Mouse (Mus musculus) forelimb bud, embryonic 11.5 days (tissue): Measurements from ENCODE around the gene Gm48551.
A peak's percentile ranks its signal among the peaks of the same experiment; 100 is the strongest.

Experiments
- DNase-seq: peaks from one replicate; pipeline ENCODE4 v3.0.0-alpha.2; 2012; ENCODE audit warnings: low read depth, low spot score

The Gm48551 gene

GRCm38 (mm10) chr10:81356991-81357844 is 27.0 kb upstream of the Gm48551 start, which contains the start of gene Mfsd12:
Gene Mfsd12 (plus strand): TSS chr10:81357491.
- DNase-seq: peak; percentile 83

GRCm38 (mm10) chr10:81358209-81358608 is 26.1 kb upstream of the Gm48551 start:
- no peak for DNase-seq

- DNase-seq: no peak
Observed at GRCm38 (mm10) chr10:81358841-81359240, 25.4 kb upstream of the Gm48551 start.

GRCm38 (mm10) chr10:81360721-81361120 is 23.5 kb upstream of the Gm48551 start:
- DNase-seq: no peak

- no peak for DNase-seq
Observed at GRCm38 (mm10) chr10:81362336-81362949, 21.8 kb upstream of the Gm48551 start.

GRCm38 (mm10) chr10:81363436-81364346 is 20.6 kb upstream of the Gm48551 start:
- DNase-seq: no peak

DNA sequence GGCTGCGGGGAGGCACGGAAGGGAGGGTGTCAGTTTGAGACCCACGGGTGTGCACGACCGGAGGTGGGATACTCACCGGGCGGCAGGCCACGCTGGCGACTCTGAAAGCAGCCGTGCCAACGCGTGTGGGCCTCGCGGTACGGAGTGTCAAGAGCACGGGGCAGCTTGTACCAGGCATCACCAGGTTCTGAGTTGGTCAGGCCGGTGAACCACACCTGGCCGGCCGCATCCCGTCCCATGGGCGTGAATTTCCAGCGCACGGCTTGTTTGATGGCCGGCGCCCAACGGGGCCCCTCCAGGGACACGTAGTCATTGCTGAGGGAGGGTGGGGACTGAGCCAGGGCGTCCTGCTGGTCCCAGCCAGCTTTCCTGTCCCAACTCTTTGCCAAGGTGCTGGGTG is 19.6 kb upstream of the Gm48551 start:
- no peak for DNase-seq

DNA sequence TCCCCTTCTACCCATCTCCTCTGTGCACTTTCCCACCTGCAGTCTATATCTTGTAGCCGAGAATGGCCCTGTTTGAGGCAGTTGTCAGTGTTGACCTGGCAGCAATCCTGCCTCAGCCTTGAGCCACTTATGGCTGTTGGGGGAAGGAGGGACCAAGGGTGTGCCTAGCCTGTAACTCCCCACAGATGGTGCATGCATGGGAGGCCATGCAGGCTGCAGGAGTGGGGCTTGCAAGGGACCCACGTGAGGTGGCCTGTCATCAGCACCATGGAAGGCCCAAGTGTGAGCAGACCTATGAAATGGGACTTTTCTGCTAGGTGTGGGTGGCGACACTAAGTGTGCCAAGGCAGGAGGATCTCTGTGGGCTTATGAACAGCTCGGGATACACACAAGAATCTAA is 19.2 kb upstream of the Gm48551 start:
- no peak for DNase-seq

DNA sequence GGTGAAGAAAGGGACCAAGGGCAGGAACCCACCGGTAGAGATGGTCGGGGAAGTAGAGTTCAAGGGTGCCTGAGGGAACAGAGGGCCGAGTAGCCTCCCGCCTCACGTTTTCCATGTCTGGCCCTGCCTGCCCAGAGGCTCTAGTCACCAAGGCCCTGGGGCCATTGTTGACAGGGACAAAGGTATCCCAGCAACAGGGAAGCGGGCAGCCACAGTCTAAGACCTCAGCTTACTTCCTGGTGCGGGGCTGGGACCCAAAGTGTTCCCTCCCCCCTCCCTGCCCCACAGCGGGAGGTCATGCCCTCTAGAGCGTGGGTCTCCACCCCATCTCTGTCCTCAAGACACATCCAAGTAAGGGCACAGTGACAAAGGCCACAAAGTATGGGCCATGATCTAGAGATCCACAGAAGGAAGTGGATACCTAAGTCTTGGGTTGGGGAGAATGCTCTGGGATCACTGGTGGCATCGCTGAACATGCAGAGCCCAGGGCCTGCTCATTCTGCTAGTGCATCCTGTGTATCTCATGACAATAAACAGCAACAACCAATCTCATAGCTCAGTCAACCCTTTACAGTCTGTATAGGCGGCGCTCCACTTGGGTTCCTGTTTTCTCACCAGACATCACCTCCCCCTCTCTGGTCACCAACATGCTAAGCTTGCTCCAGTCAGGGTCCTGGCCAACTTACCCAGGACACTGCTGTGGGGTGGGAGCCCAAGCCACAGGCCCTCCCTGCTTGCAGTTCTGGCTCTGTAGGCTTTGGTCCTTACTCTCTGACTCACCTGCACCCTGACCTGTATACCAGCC is 18.4 kb upstream of the Gm48551 start, which contains the start of gene 4930404N11Rik:
Gene 4930404N11Rik, minus strand, starts transcription at position 145 of the 805 bp plus-strand sequence.
- no peak for DNase-seq

GRCm38 (mm10) chr10:81366477-81367206 is 17.6 kb upstream of the Gm48551 start:
- DNase-seq: no peak

DNA sequence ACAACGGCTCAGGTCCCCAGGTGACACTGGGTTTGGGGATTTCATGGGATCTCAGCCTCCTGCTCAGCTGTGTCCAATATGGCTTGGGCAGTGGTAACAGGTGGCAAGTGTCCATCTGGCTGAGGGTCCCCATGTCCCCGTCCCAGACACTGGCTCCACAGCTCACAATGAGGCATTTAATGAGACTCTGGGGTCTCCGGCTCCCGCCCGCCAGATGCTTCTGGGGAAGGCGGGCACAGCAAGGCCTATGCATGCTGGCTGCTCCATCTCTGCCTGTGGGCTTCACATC is 17.1 kb upstream of the Gm48551 start:
- DNase-seq: no peak

DNA sequence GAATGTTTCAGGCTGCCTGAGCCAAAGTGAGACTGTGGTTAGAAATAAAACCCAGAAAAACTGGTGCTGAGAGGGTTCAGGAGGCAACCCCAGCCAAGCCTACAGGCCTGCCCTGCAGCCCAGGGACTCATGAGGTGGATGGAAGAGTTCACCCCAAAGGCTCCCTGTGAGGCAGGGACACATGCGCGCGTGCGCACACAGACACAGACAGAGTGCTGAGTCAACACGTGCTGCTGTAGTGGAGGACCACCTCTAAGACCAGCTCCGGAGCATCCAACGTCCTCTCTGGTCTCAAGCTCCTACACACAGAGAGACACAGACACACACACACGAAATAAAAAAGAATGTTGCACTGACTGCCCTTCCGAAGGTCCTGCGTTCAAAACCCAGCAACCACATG is 8.9 kb upstream of the Gm48551 start:
- DNase-seq: no peak

GRCm38 (mm10) chr10:81376561-81377361 is 7.5 kb upstream of the Gm48551 start:
- no peak for DNase-seq

DNA sequence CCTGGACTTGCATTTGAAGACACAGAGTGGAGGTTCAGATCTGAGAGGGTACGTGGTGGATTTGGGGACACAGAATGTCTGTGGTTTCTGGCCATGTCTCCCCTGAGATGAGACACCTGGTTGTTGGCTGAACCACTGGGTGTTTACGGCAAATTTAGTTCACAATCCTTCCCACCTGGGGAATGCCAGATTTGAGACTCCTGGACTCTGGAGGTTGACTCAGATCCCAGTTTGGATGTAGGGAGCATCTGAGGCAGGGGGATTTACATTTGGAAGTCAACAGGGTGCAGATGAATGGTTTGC is 7.0 kb upstream of the Gm48551 start:
- DNase-seq: no peak

DNA sequence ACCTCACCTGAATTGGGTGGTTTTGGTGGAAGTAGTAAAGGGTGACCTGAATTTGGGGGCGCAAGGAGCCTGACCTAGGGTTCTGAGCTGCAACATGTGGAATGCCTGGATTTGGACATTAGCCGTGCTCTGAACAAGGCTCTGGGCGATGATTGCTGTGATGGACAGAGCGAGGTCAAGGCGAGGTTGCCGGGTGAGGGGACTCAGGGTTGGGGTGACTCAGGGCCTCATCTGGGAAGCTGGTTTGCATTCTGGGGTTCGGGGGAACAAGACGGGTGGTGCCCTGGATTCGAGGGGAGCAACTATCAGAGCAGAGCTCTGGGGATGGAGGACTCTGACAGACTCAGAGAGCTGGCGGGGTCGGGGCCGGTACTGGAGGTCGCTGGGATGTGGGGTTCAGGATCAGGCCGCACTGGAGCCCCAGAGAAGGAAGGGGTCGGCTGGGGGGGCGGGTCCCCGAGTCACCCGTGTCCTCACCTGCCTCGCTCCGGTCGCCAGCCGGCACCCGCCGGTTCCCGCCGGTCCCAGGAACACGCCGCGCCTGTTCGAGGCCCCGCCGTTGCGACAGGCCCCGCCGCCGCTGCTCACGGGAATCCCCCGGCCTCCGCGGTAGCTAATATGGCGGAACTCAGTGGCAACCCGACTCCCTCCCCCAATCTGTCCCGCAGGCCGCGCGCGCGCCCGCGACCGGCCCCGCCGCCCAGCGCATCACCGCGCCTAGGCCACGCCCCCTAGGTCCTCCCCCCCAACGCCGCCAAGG is 6.3 kb upstream of the Gm48551 start, which contains the start of gene Fzr1:
Gene Fzr1, minus strand, starts transcription at position 724 of the 760 bp plus-strand sequence.
- no peak for DNase-seq

GRCm38 (mm10) chr10:81378553-81379182 is 5.6 kb upstream of the Gm48551 start:
- peak; percentile 100 for DNase-seq

DNA sequence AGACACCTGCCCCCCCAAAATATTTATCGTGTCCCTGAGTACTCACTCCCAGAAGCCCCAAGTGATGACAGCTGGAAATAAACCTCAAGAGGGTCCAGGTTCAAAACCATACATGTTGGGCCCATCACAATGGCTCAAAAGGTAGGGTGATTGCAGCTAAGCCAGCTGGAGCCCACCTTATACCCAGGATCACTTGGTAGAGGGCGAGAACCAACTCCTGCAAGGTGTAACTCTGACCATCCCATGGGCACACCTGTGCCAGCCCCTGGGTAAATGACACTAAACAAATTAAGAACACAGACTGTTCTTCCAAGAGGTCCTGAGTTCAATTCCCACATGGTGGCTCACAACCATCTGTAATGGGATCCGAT is 5.1 kb upstream of the Gm48551 start:
- no peak for DNase-seq

GRCm38 (mm10) chr10:81379809-81380378 is 4.4 kb upstream of the Gm48551 start:
- DNase-seq: no peak
